Mouse (Mus musculus) erythroblast, embryonic 14.5 days (primary cell): ENCODE results near the gene Ctsd.

Experiments
- GATA1 ChIP-seq: IDR thresholded peaks from 2 replicates; pipeline ENCODE4 v1.6.1; 2012; ENCODE audit warnings: low read length, inconsistent platforms, mixed read lengths
- TAL1 ChIP-seq: IDR thresholded peaks from 3 replicates; pipeline ENCODE4 v1.6.1; 2012; ENCODE audit warnings: low read length, inconsistent platforms, mixed read lengths

GRCm38 (mm10) chr7:142371398-142371767, 16.5 kb downstream of the Ctsd start:
- TF ChIP-seq GATA1, result no peak
- no peak for TF ChIP-seq TAL1
